Mouse (Mus musculus): ENCODE measurements at regions not wholly inside any gene's neighbourhood (a gene's known extent, or its start where the extent isn't known, plus 50 kb on each side); places are given as distances from the start of the nearest gene placed in this dataset.

DNA sequence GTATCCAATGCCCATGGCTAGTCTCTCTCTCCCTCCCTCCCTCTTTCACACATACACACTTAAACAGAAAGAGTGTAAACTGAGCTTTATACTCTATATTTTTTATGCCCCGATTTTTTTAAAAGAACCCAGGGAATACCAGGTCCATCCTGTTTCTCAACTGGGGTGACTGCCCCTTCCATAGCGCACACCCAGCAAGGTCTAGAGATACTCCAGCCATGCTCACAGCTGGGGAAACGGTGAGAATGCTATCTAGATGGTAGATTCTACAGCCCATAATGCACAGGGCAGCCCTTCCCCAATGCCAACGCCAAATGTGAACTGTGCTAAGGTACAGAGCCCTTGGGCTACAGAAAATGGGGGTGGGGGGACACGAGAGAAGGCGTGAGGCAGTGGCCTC, 51.2 kb upstream of the Tln2 start:
- Histone ChIP-seq H3K9ac (ENCODE audit: low read length) (no peak overlapping the region), H3K9me3 (replicated peaks; ENCODE audit: control insufficient read depth, low read length) (no peaks in the 10 kb centered on the region), H3K27me3 (ENCODE audit: control insufficient read depth, insufficient read depth, low read length) (no peaks in the 10 kb centered on the region), H3K4me3 (replicated peaks; ENCODE audit: low read length) (no peak overlapping the region), H3K4me1 (ENCODE audit: control insufficient read depth, insufficient read depth, low read length) (no peaks in the 10 kb centered on the region; the same call in 1 of the 2 replicates), H3K27ac (ENCODE audit: low read length) (no peak overlapping the region), H3K4me2 (ENCODE audit: low read depth, low read length) (no peak overlapping the region), H3K36me3 (ENCODE audit: control insufficient read depth, insufficient read depth, low read length) (no peaks in the 10 kb centered on the region)
- 91% methylated on average over 6 of the region's 6 CpGs for WGBS
- no peak for ATAC-seq (ENCODE audit: insufficient read depth, low FRiP score)

DNA sequence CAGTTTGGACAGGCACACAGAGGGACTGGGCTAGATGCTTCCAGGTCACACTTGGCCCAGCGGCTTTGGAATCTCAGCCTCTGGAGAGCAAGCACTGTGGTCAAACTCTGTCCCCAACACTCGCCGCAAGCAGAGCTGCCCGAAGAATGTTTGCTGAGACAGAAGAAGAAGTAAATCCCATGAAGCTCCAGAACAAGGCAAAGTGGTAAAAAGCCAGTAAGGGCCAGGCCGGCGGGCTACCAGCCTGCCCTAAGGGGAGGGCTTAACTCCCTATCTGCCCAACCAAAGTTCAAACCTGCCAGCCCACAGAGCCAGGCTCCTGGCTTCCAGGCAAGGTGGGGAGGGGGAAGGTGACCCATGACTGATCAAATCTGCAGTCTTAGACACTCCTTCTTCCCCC, 52.2 kb upstream of the Tln2 start:
- Histone ChIP-seq H3K4me3 (replicated peaks; ENCODE audit: low read length) (no peak overlapping the region), H3K9me3 (replicated peaks; ENCODE audit: control insufficient read depth, low read length) (no peaks in the 10 kb centered on the region), H3K36me3 (ENCODE audit: control insufficient read depth, insufficient read depth, low read length) (no peaks in the 10 kb centered on the region), H3K4me1 (ENCODE audit: control insufficient read depth, insufficient read depth, low read length) (no peaks in the 10 kb centered on the region), H3K27me3 (ENCODE audit: control insufficient read depth, insufficient read depth, low read length) (no peaks in the 10 kb centered on the region), H3K27ac (ENCODE audit: low read length) (no peak overlapping the region), H3K9ac (ENCODE audit: low read length) (no peak overlapping the region), H3K4me2 (ENCODE audit: low read depth, low read length) (no peak overlapping the region)
- 78% methylated on average over 6 of the region's 6 CpGs for WGBS
- ATAC-seq (ENCODE audit: insufficient read depth, low FRiP score): no peak

DNA sequence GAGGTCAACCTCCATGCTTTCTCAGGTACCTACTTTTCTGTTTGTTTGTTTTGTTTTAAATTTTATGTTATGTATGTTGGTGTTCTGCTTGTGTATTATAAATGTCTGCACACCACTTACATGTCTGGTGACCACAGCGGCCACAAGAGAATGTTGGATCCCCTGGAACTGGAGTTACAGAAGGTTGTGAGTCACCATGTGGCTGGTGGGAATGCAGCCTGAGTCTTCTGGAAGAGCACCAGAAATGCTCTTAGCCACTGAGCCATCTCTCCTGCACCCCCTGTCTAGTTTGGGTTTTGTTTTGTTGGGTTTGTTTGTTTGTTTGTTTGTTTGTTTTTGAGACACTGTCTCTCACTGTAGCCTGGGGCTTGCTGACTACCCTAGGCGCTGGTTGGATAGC, 52.6 kb upstream of the Tln2 start:
- no peak for ATAC-seq (ENCODE audit: insufficient read depth, low FRiP score)
- Histone ChIP-seq H3K27ac (ENCODE audit: low read length) (no peak overlapping the region), H3K9me3 (replicated peaks; ENCODE audit: control insufficient read depth, low read length) (no peaks in the 10 kb centered on the region), H3K4me1 (ENCODE audit: control insufficient read depth, insufficient read depth, low read length) (no peaks in the 10 kb centered on the region), H3K9ac (ENCODE audit: low read length) (no peak overlapping the region), H3K4me2 (ENCODE audit: low read depth, low read length) (no peak overlapping the region), H3K4me3 (replicated peaks; ENCODE audit: low read length) (no peak overlapping the region), H3K36me3 (ENCODE audit: control insufficient read depth, insufficient read depth, low read length) (no peaks in the 10 kb centered on the region), H3K27me3 (ENCODE audit: control insufficient read depth, insufficient read depth, low read length) (no peaks in the 10 kb centered on the region)
- 96% methylated on average over 2 of the region's 2 CpGs for WGBS

DNA sequence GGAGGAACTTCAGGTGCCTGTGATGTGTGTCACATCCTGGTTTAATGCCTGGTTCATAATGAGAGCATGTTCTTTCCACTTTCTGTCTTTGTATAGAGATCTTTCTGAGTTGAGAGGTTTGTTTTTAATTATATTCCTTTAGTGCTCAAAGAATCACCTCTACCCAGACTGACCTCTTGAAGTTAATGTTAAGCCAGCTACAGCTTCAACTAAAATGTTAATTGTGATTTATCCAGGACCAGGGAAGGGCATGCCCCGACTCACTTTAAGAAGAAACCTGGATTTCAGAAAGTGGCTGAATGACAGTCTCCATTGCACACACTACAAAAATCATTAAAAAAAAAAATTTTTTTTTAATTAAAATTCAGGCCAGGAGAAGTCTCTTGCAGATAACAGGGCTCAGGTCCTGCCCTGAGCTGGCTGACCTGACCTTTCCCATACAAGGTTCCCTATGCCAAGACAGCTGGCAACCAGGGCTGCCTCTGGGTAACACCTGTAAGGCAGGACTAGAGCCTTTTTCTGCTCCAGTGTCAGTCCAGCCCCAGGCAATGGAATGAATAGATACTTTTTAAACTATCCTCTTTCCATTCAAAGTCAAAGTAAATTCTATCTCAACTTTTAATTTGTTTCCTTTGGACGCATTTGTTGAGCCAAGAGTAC, 54.7 kb upstream of the Tln2 start:
- Histone ChIP-seq H3K4me3 (replicated peaks; ENCODE audit: low read length) (no peak overlapping the region), H3K9ac (ENCODE audit: low read length) (no peak overlapping the region), H3K27ac (ENCODE audit: low read length) (no peak overlapping the region), H3K4me2 (ENCODE audit: low read depth, low read length) (no peak overlapping the region), H3K9me3 (replicated peaks; ENCODE audit: control insufficient read depth, low read length) (no peaks in the 10 kb centered on the region), H3K36me3 (ENCODE audit: control insufficient read depth, insufficient read depth, low read length) (no peaks in the 10 kb centered on the region), H3K4me1 (ENCODE audit: control insufficient read depth, insufficient read depth, low read length) (peaks cover 10% of the 10 kb centered on the region; the same call in 1 of the 2 replicates), H3K27me3 (ENCODE audit: control insufficient read depth, insufficient read depth, low read length) (no peaks in the 10 kb centered on the region)
- 73% methylated on average over 2 of the region's 2 CpGs for WGBS
- no peak for ATAC-seq (ENCODE audit: insufficient read depth, low FRiP score)

DNA sequence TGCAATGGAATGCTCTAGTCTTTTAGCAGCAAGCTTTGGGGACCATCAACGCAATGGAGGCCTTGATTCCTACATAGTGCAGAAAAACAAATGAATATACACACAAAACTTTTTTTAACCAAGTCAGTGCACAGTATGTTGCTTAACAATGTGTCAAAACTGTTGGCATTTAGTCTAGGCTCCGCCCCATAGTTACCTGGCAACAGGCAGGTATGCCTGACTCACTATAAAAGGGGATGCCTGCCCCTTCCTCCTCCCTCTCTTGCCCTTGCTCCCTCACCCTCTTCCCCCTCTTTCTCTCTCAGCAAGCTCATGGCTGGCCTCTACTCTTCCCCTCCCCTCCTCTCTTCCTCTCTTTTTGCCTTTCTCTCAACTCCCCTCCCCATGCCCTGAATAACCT, 56.7 kb upstream of the Tln2 start:
- Histone ChIP-seq H3K27ac (ENCODE audit: low read length) (no peak overlapping the region), H3K4me2 (ENCODE audit: low read depth, low read length) (no peak overlapping the region), H3K9me3 (replicated peaks; ENCODE audit: control insufficient read depth, low read length) (no peaks in the 10 kb centered on the region), H3K36me3 (ENCODE audit: control insufficient read depth, insufficient read depth, low read length) (no peaks in the 10 kb centered on the region), H3K4me1 (ENCODE audit: control insufficient read depth, insufficient read depth, low read length) (peaks cover 10% of the 10 kb centered on the region; the same call in 1 of the 2 replicates), H3K9ac (ENCODE audit: low read length) (no peak overlapping the region), H3K27me3 (ENCODE audit: control insufficient read depth, insufficient read depth, low read length) (no peaks in the 10 kb centered on the region), H3K4me3 (replicated peaks; ENCODE audit: low read length) (no peak overlapping the region)
- ATAC-seq (ENCODE audit: insufficient read depth, low FRiP score): no peak
- 87% methylated on average over 2 of the region's 2 CpGs for WGBS

DNA sequence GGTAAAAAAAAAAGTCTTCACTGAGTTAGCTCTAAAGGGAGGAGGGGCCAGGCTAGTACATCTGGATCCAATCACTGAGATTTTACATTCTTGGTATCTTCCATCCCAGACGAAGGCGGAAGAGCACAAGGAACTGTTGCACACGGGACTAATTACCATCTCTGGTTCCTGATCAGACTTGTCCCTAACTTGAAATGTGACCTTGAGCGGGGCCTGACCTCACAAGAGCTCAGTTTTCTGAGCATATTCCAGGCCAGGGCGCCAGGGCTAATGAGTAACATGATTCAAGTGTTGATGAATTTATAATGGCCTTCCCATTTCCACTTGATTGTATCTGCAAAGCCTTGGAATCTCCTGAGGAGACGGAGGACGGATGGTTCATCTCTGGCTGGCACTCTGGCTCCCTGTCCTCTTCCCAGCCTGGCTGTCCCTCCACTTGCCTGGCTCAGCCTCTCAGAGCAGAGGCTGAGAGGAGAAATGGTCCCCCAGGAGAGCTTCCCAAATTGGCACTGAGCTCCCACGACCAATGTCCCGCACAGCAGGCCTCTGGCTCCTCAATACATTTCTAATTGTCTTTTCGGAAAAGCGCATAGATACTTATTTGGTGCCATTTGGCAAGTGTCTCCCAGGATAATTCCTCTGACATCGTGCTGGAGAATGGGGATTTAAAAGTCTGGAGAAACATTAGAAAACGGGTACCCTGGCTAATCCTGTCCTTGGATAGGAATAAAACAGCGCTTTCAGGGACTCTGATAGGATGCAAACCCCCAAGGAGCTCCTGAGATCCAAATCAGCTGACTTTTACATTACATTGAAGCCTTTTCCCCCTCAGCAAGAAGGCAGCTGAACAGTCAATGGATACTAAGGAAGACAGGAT, 58.1 kb upstream of the Tln2 start:
- Histone ChIP-seq H3K9me3 (replicated peaks; ENCODE audit: control insufficient read depth, low read length) (no peaks in the 10 kb centered on the region), H3K36me3 (ENCODE audit: control insufficient read depth, insufficient read depth, low read length) (no peaks in the 10 kb centered on the region), H3K4me3 (replicated peaks; ENCODE audit: low read length) (no peak overlapping the region), H3K27me3 (ENCODE audit: control insufficient read depth, insufficient read depth, low read length) (no peaks in the 10 kb centered on the region), H3K4me1 (ENCODE audit: control insufficient read depth, insufficient read depth, low read length) (peaks cover 10% of the 10 kb centered on the region; the same call in 1 of the 2 replicates), H3K4me2 (ENCODE audit: low read depth, low read length) (no peak overlapping the region), H3K27ac (ENCODE audit: low read length) (no peak overlapping the region), H3K9ac (ENCODE audit: low read length) (no peak overlapping the region)
- WGBS: 57% methylated on average over 14 of the region's 14 CpGs
- ATAC-seq (ENCODE audit: insufficient read depth, low FRiP score): no peak

DNA sequence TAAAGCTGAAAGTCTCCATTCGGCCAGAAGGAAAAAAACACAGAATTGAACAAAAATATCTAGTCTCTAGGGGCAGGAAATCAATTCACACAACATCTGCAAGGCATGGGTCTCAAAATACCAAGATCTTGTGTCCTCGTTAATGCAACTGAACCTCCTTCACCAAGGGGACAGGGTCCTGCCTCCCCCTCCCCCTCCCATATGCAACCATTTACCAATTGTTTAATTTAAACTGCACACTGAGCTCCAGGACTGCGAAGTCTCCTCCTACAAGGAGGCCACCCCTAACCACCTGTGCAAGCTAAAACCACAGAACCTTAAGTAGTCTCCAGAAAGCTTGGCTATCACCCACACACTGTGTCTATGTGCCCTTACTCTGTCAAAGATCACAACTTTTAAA, 61.4 kb upstream of the Tln2 start:
- H3K36me3 ChIP-seq (ENCODE audit: control insufficient read depth, insufficient read depth, low read length): no peaks in the 10 kb centered on the region
- H3K9me3 ChIP-seq (replicated peaks; ENCODE audit: control insufficient read depth, low read length): no peaks in the 10 kb centered on the region
- H3K27me3 ChIP-seq (ENCODE audit: control insufficient read depth, insufficient read depth, low read length): no peaks in the 10 kb centered on the region
- H3K4me3 ChIP-seq (replicated peaks; ENCODE audit: low read length): no peak overlapping the region
- no peak for ATAC-seq (ENCODE audit: insufficient read depth, low FRiP score)
- peaks cover 10% of the 10 kb centered on the region; the same call in 1 of the 2 replicates for H3K4me1 ChIP-seq (ENCODE audit: control insufficient read depth, insufficient read depth, low read length)
- no peak overlapping the region for H3K4me2 ChIP-seq (ENCODE audit: low read depth, low read length)
- H3K9ac ChIP-seq (ENCODE audit: low read length): no peak overlapping the region
- H3K27ac ChIP-seq (ENCODE audit: low read length): no peak overlapping the region
- 32% methylated on average over 3 of the region's 3 CpGs for WGBS

DNA sequence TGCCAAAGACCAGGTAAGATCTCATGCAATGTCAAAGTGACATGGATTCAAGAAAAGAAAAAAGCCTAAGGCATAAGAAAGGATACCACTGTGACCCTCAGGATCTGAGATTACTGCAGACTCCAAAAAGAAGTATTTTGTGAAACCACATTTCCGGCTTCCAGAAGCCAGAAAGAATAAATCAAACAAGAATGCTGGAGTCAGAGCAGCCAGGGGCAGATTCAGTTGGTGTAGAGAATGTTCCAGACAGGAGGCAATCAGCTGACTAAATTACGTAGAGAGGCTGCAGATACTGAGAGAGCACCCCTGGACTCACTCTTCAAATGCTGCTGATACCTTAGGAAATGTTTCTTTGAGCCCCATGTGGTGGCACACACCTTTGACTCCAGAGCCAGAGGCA, 67.7 kb upstream of the Tln2 start:
- H3K4me2 ChIP-seq (ENCODE audit: low read depth, low read length): no peak overlapping the region
- H3K4me1 ChIP-seq (ENCODE audit: control insufficient read depth, insufficient read depth, low read length): peaks cover 15% of the 10 kb centered on the region
- 0 out of 2 replicates have a peak, but pooled peaks cover 3% of the 10 kb centered on the region for H3K9me3 ChIP-seq (replicated peaks; ENCODE audit: control insufficient read depth, low read length)
- 70% methylated on average over 2 of the region's 2 CpGs for WGBS
- H3K4me3 ChIP-seq (replicated peaks; ENCODE audit: low read length): no peak overlapping the region
- peaks cover 3% of the 10 kb centered on the region for H3K27me3 ChIP-seq (ENCODE audit: control insufficient read depth, insufficient read depth, low read length)
- ATAC-seq (ENCODE audit: insufficient read depth, low FRiP score): no peak
- H3K9ac ChIP-seq (ENCODE audit: low read length): no peak overlapping the region
- H3K36me3 ChIP-seq (ENCODE audit: control insufficient read depth, insufficient read depth, low read length): no peaks in the 10 kb centered on the region
- no peak overlapping the region for H3K27ac ChIP-seq (ENCODE audit: low read length)

DNA sequence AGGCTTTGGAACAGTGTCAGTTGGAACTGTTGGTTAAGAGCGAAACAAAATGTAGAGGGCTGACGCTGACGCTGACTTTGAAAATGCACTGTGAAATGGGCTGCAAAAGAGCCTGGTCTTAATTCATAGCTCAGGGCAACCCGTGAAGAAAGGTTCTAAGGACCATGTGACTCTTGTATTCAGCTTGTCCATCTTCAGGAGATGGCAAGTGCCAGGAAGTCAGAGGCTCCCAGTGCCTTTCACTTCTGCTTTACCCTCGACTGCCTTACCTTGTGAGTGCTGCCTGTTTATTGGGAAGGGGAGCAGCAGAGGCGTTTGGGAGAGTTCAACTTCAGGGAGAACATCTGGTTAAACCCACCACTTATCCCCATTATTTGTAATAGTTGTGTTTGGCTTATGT, 70.1 kb upstream of the Tln2 start:
- ATAC-seq (ENCODE audit: insufficient read depth, low FRiP score): no peak

More for the DNA sequence above, 70.1 kb upstream of the Tln2 start:
- peaks cover 3% of the 10 kb centered on the region for H3K27me3 ChIP-seq (ENCODE audit: control insufficient read depth, insufficient read depth, low read length)
- no peaks in the 10 kb centered on the region for H3K36me3 ChIP-seq (ENCODE audit: control insufficient read depth, insufficient read depth, low read length)
- WGBS: 19% methylated on average over 6 of the region's 6 CpGs
- 0 out of 2 replicates have a peak, but pooled peaks cover 3% of the 10 kb centered on the region for H3K9me3 ChIP-seq (replicated peaks; ENCODE audit: control insufficient read depth, low read length)
- H3K4me1 ChIP-seq (ENCODE audit: control insufficient read depth, insufficient read depth, low read length): peaks cover 21% of the 10 kb centered on the region
- H3K27ac ChIP-seq (ENCODE audit: low read length): no peak overlapping the region
- peak overlapping the region; percentile 35; the same call in 1 of the 2 replicates for H3K4me2 ChIP-seq (ENCODE audit: low read depth, low read length)
- H3K9ac ChIP-seq (ENCODE audit: low read length): no peak overlapping the region
- no peak overlapping the region for H3K4me3 ChIP-seq (replicated peaks; ENCODE audit: low read length)

Measured in stomach, embryonic 16.5 days (tissue).